Mouse (Mus musculus) MEL-GATA-1-ER (cell line): ENCODE data around the gene Tmem150b.

Source experiments
- DNase-seq: peaks from one replicate; pipeline ENCODE4 v3.0.0-alpha.2; 2012; ENCODE audit warnings: low read depth; ENCODE audit errors: extremely low read depth

Gene Tmem150b

DNA sequence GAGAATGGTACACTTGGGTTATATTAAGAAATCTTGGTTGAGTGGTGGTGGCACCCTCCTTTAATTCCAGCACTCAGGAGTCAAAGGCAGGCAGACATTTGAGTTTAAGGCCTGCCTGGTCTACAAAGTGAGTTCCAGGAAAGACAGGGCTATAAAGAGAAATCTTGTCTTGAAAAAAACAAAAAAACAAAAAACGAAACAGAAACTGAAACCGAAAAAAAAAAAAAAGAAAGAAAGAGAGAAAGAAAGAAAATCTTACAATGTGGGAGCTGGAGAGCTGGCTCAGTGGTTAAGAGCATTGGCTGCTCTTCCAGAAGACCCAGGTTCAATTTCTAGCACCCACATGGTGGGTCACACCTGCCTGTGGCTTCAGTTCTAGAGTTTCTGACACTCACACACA lies 61.3 kb downstream of the Tmem150b start:
- DNase-seq, result no peak

- no peak for DNase-seq
Measured at GRCm38 (mm10) chr7:4663179-4663578, 61.9 kb downstream of the Tmem150b start.

- DNase-seq, result no peak
Measured at GRCm38 (mm10) chr7:4659911-4660443, 65.1 kb downstream of the Tmem150b start.

DNA sequence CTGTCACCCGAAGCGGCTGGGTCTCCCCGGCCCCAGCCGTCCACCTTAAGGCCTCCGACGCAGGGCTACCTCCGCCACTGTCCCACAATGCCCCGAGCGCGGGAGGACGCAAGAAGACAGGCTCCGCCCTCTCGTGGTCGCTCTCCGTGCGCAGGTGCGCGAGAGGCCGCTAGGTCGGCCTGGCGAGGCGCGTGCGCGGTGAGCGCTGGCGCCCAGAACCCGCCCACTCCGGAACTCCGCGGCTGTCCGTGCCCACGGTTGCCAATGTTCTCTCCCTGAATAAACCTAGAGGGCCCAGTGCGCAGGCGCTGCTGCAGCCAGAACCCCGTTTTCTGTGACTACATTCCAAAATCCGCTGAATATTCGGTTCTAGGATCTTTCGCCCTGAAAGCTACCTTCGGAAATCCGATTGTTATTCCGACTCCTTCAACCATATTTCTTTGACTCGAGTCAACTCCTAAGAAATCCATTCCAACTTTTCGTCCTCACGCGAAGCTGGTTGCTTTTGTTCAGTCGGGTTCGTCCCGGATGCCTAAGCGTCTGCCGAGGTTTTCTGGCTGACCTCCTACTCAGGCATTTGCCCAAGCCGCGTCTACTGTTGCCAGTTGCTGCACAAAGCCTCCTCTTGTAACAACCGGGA lies 66.0 kb downstream of the Tmem150b start, which contains the start of gene Ppp6r1:
Ppp6r1 (minus strand) TSS at position 108 of the 640 bp plus-strand sequence.
- DNase-seq, result peak; percentile 85

GRCm38 (mm10) chr7:4658128-4658907 lies 66.7 kb downstream of the Tmem150b start:
- DNase-seq, result no peak

- no peak for DNase-seq
Measured at GRCm38 (mm10) chr7:4657521-4658127, 67.4 kb downstream of the Tmem150b start.
